Mouse (Mus musculus): ENCODE data around the gene Eif2b5. TPM values are rescaled to one million over a fixed set of nuclear protein-coding genes. Genes with fewer than 3 reads are reported as not detected.

Gene Eif2b5
- polyA plus RNA-seq, 1 experiment from 2014 or later = 25.3 TPM

DNA sequence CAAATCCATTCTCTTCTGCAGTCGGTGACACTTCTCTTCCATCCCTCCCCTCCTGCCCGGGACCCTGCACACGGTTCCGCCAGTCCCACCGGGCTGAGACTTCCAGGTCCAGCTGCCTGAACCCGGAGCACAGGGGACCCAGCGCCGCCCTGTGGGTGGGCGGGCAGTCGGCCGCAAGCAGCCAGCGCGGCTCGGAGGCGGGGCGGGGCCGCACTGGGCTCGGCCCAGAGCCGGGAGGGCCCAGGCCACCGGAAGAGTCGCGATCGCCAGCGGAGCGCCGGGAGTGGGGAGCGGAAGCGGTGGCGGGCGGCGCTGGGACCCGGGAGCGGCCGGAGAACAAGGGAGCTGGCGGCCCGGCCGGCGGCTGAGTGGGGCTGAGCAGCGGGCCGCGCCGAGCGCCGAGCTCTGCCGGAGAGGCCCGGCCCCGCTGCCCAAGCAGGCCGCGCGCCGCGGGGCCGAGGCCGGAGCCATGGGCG, 18.1 kb downstream of the Eif2b5 start, which contains the start of gene Dvl3:
Gene Dvl3, plus strand, starts transcription at position 257 of the 476 bp plus-strand sequence.
- no peaks in the 10 kb centered on the region for H3K9me3 ChIP-seq (ENCODE audit: low read length)
- peak within 1 kb of the TSS; percentile 91 for H3K4me3 ChIP-seq (ENCODE audit: low read depth, low read length)
- peak; percentile 93 for DNase-seq
- H3K4me1 ChIP-seq (ENCODE audit: insufficient read depth) = peaks cover 16% of the 10 kb centered on the region
- WGBS (ENCODE audit: insufficient replicate concordance) = 1% methylated on average over 50 of the region's 55 CpGs
- peaks cover 2% of the 10 kb centered on the region; the same call in 1 of the 2 replicates for H3K36me3 ChIP-seq (replicated peaks; ENCODE audit: insufficient read depth, low read length)
- no peak for TF ChIP-seq EP300 (IDR thresholded peaks at IDR 0.05; ENCODE audit: low read depth)
- peak; percentile 60 for TF ChIP-seq CTCF (IDR thresholded peaks at IDR 0.05; ENCODE audit: low read depth)
- ATAC-seq = peak; percentile 96
- no peaks in the 10 kb centered on the region for H3K27me3 ChIP-seq (ENCODE audit: insufficient read depth, low read length)
- H3K4me2 ChIP-seq (ENCODE audit: low read depth, low read length) = peak within 1 kb of the TSS; percentile 81
- H3K27ac ChIP-seq (ENCODE audit: low read depth) = peak within 1 kb of the TSS; percentile 88
- peak within 1 kb of the TSS; percentile 95 for H3K9ac ChIP-seq (replicated peaks)

DNA sequence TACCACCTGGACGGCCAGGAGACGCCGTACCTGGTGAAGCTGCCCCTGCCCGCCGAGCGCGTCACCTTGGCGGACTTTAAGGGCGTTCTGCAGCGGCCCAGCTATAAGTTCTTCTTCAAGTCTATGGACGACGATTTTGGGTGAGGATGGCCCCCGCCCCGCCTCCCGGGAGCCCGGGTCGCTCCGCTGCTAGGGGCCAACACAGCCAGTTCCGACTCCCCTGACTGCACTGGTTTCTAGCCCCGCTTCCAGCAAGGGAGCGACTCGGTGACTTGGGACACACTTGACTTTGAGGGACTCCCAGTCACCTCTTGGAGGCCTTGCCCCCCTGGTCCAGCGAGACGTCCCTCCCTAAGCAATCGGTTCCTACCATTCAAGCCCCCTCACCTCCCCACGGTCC, 18.6 kb downstream of the Eif2b5 start:
- H3K9me3 ChIP-seq (ENCODE audit: low read length) = no peaks in the 10 kb centered on the region
- DNase-seq (no peak), ATAC-seq (peak; percentile 31)
- H3K27me3 ChIP-seq (ENCODE audit: insufficient read depth, low read length) = no peaks in the 10 kb centered on the region
- H3K4me1 ChIP-seq (ENCODE audit: insufficient read depth) = peaks cover 16% of the 10 kb centered on the region
- TF ChIP-seq CTCF (IDR thresholded peaks at IDR 0.05; ENCODE audit: low read depth) (no peak), EP300 (IDR thresholded peaks at IDR 0.05; ENCODE audit: low read depth) (no peak)
- peak overlapping the region; percentile 88 for H3K27ac ChIP-seq (ENCODE audit: low read depth)
- peaks cover 5% of the 10 kb centered on the region; the same call in 1 of the 2 replicates for H3K36me3 ChIP-seq (replicated peaks; ENCODE audit: insufficient read depth, low read length)
- peak overlapping the region; percentile 95 for H3K9ac ChIP-seq (replicated peaks)
- H3K4me3 ChIP-seq (ENCODE audit: low read depth, low read length) = peak overlapping the region; percentile 91
- WGBS (ENCODE audit: insufficient replicate concordance) = 2% methylated on average over 26 of the region's 26 CpGs
- peak overlapping the region; percentile 81 for H3K4me2 ChIP-seq (ENCODE audit: low read depth, low read length)

DNA sequence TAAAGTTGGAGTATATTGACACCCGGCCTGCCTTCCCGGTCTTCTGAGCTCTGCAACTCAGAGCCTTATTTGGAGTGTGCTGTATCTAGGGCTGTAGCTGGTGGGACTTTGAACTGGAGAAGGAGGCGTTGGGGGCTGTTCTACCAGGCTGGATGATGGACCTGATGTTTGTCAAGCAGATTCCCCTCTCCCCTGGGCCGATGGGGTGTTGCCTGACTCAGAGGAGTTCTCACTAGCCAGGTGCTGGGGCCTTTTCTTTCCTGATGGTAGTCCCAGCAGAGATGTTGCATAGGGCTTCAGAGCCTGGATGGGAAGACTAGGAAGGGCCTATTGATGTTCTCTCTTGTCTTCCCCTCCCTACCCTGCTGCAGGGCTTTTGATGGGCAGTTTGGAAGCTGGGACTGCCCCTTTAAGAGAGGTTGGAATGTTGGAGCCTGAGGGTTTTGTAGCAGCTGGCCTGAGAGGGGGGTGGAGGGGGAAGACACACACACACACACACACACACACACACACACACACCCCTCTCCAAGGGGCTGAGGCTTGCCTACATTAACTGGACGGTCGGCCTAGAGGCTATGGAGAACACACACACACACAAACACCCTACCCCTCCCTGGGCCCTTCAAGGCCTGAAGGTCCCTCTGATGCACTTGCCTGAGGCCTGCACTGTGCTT, 19.2 kb downstream of the Eif2b5 start:
- WGBS (ENCODE audit: insufficient replicate concordance) = 19% methylated on average over 6 of the region's 6 CpGs
- peak overlapping the region; percentile 91 for H3K4me3 ChIP-seq (ENCODE audit: low read depth, low read length)
- peaks cover 5% of the 10 kb centered on the region; the same call in 1 of the 2 replicates for H3K36me3 ChIP-seq (replicated peaks; ENCODE audit: insufficient read depth, low read length)
- peak; percentile 34 for DNase-seq
- no peak for ATAC-seq
- H3K4me1 ChIP-seq (ENCODE audit: insufficient read depth) = peaks cover 16% of the 10 kb centered on the region
- H3K9me3 ChIP-seq (ENCODE audit: low read length) = no peaks in the 10 kb centered on the region
- H3K27ac ChIP-seq (ENCODE audit: low read depth) = peak overlapping the region; percentile 88
- H3K9ac ChIP-seq (replicated peaks) = peak overlapping the region; percentile 95
- no peaks in the 10 kb centered on the region for H3K27me3 ChIP-seq (ENCODE audit: insufficient read depth, low read length)
- TF ChIP-seq CTCF (IDR thresholded peaks at IDR 0.05; ENCODE audit: low read depth) (no peak), EP300 (IDR thresholded peaks at IDR 0.05; ENCODE audit: low read depth) (no peak)
- peak overlapping the region; percentile 81 for H3K4me2 ChIP-seq (ENCODE audit: low read depth, low read length)

DNA sequence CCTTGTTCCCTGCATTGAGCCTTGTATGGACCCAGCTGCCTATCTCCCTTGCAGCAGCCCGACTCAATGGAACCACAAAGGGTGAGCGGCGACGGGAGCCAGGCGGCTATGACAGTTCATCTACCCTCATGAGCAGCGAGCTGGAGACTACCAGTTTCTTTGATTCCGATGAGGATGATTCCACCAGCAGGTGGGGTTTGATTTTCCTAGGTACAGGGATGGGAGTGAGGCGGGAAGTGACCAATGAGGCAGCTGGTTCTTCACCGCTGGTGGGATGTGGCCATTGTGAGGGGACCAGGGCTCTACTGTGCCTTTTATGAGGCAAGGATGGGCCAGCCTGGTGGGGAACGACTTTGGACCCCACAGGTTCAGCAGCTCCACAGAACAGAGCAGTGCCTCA, 25.3 kb downstream of the Eif2b5 start:
- 89% methylated on average over 10 of the region's 10 CpGs for WGBS (ENCODE audit: insufficient replicate concordance)
- Histone ChIP-seq H3K36me3 (replicated peaks; ENCODE audit: insufficient read depth, low read length) (peaks cover 53% of the 10 kb centered on the region), H3K4me1 (ENCODE audit: insufficient read depth) (no peaks in the 10 kb centered on the region; the same call in 1 of the 2 replicates), H3K27ac (ENCODE audit: low read depth) (no peak overlapping the region), H3K9ac (replicated peaks) (no peak overlapping the region), H3K4me2 (ENCODE audit: low read depth, low read length) (no peak overlapping the region), H3K27me3 (ENCODE audit: insufficient read depth, low read length) (no peaks in the 10 kb centered on the region), H3K4me3 (ENCODE audit: low read depth, low read length) (no peak overlapping the region), H3K9me3 (ENCODE audit: low read length) (no peaks in the 10 kb centered on the region)
- DNase-seq (no peak), ATAC-seq (no peak)
- TF ChIP-seq EP300 (IDR thresholded peaks at IDR 0.05; ENCODE audit: low read depth) (no peak), CTCF (IDR thresholded peaks at IDR 0.05; ENCODE audit: low read depth) (no peak)

DNA sequence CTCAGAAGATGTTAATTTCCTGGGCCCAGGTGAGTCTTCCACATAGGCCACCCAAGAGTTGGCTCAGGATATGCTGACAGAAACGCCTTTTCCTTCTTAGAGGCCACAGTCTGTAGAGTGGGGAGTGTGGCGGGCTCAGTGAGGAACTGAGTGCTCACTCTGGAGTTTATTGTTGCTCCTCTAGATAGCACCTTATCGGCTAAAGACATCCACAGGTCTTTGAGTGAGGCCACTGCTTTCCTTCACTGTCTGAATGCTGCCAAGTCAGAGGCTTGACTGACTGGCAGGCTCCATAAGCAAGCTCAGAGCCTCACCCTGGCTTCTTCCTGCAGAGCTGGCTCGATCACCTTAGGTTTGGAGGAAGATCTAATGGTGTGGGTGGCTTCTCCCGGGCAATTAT, 30.2 kb downstream of the Eif2b5 start:
- Histone ChIP-seq H3K9me3 (ENCODE audit: low read length) (no peaks in the 10 kb centered on the region), H3K4me1 (ENCODE audit: insufficient read depth) (no peaks in the 10 kb centered on the region), H3K27me3 (ENCODE audit: insufficient read depth, low read length) (no peaks in the 10 kb centered on the region), H3K9ac (replicated peaks) (no peak overlapping the region), H3K36me3 (replicated peaks; ENCODE audit: insufficient read depth, low read length) (peaks cover 71% of the 10 kb centered on the region), H3K27ac (ENCODE audit: low read depth) (no peak overlapping the region), H3K4me2 (ENCODE audit: low read depth, low read length) (no peak overlapping the region), H3K4me3 (ENCODE audit: low read depth, low read length) (no peak overlapping the region)
- ATAC-seq = peak; percentile 64
- WGBS (ENCODE audit: insufficient replicate concordance) = 67% methylated on average over 5 of the region's 5 CpGs
- no peak for DNase-seq
- no peak for TF ChIP-seq EP300 (IDR thresholded peaks at IDR 0.05; ENCODE audit: low read depth)
- no peak for TF ChIP-seq CTCF (IDR thresholded peaks at IDR 0.05; ENCODE audit: low read depth)

DNA sequence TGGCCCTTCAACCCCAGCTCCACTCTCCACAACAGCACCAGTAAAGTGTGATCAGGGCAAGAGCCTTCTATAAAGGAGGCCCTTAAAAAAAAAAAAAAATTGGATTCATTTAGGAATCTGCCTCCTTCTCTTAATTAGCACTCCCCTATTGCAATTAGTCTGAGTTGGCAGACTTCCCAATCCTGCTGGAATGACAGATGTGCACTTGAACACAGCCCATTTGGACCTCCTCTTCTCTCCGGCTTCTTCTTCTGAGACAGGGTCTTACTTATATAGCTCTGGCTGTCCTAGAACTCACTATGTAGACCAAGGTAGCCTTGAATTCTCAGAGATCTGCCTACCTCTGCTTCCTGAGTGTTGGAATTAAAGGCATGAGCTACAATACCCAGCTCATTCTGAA, 30.8 kb downstream of the Eif2b5 start:
- no peaks in the 10 kb centered on the region for H3K9me3 ChIP-seq (ENCODE audit: low read length)
- DNase-seq (no peak), ATAC-seq (no peak)
- no peaks in the 10 kb centered on the region for H3K4me1 ChIP-seq (ENCODE audit: insufficient read depth)
- 96% methylated on average over 1 of the region's 1 CpGs for WGBS (ENCODE audit: insufficient replicate concordance)
- no peak overlapping the region for H3K27ac ChIP-seq (ENCODE audit: low read depth)
- no peak overlapping the region for H3K9ac ChIP-seq (replicated peaks)
- H3K4me2 ChIP-seq (ENCODE audit: low read depth, low read length) = no peak overlapping the region
- peaks cover 65% of the 10 kb centered on the region for H3K36me3 ChIP-seq (replicated peaks; ENCODE audit: insufficient read depth, low read length)
- no peak overlapping the region for H3K4me3 ChIP-seq (ENCODE audit: low read depth, low read length)
- no peaks in the 10 kb centered on the region for H3K27me3 ChIP-seq (ENCODE audit: insufficient read depth, low read length)
- no peak for TF ChIP-seq CTCF (IDR thresholded peaks at IDR 0.05; ENCODE audit: low read depth)
- no peak for TF ChIP-seq EP300 (IDR thresholded peaks at IDR 0.05; ENCODE audit: low read depth)
